Mouse (Mus musculus) thymus, adult 2 months (tissue): Measurements from ENCODE around the gene Tec.

Source experiments
- CTCF ChIP-seq: fragments of 200-500 bp; IDR thresholded peaks from 2 replicates; pipeline ENCODE4 v1.5.1; 2012; ENCODE audit warnings: mild to moderate bottlenecking, control low read depth, low read length, moderate library complexity, borderline replicate concordance; ENCODE audit not compliant: control insufficient read depth, poor library complexity, insufficient read depth; ENCODE audit errors: extremely low read depth
- POLR2A ChIP-seq: fragments of 200-500 bp; IDR thresholded peaks from 2 replicates; pipeline ENCODE4 v1.6.1; 2012; ENCODE audit warnings: mild to moderate bottlenecking, low read length, control low read depth, moderate library complexity; ENCODE audit not compliant: control insufficient read depth, poor library complexity, insufficient read depth; ENCODE audit errors: extremely low read depth

DNA sequence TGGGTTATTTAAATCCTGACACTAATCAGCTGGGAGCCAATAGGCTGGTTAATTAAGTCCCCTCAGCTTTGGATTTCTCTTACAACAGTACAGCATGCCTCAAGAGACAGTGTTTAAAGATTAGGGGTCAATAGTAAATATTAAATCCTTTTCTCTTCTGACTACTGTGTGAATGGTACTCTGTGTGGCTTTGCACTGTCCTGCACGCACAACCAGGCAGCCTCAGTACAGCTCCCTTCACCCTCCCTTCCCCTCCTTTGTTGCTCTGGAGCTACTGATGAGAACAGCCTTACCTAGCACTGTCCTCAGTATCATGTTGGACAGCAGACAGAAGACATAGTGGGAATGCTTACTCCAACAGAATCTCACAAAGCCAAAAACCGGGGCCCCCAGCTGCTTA, 58.8 kb downstream of the Tec start:
- TF ChIP-seq POLR2A (no peak), CTCF (no peak)
